19 mouse cellular contexts compared by ENCODE assay signal in the genomic region with DNA sequence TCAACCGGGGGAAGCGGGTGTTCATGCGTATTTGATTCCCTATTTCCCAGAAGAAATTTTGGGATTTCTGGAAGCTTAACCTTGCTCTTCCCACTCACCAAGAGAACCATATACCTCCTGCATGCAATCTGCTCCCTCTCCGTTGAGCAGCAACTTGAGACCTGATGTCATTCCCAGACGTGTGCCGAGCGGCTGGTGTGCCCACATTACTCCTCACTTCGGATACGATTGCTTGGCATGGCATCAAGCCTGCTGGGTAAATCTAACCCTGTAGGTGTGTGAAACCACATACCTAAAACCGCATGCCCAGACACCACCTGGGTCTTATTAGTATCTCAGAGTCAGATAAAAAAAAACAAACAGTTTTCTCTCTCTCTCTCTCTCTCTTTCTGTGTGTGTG. TPM values are rescaled to one million over a fixed set of nuclear protein-coding genes. Genes with fewer than 3 reads are reported as not detected.
"Had no signal": no experiment of that assay in that cellular context is flagged by ENCODE, and none has a peak within 500 bp of the region (broad histone marks: within the 10 kb centered on the region; RNA-seq: fewer than 3 reads in every experiment).

No protein-coding gene starts in this region.

- H3K4me2 ChIP-seq: limb, embryonic 12.5 days; liver, embryonic 13.5 days; lung, embryonic 15.5 days; midbrain, embryonic 13.5 days had no signal

- H3K27me3 ChIP-seq: limb, embryonic 12.5 days; liver, embryonic 13.5 days; lung, embryonic 15.5 days; megakaryocyte, embryonic 14.5 days; midbrain, embryonic 13.5 days had no signal

- H3K36me3 ChIP-seq: limb, embryonic 12.5 days; liver, embryonic 13.5 days; lung, embryonic 15.5 days; midbrain, embryonic 13.5 days had no signal

- DNase-seq: kidney, adult 9 months; kidney, postnatal 36 days; liver; liver, embryonic 13.5 days; liver, postnatal 0 days; lung, postnatal 14 days; thymus, postnatal 4 days had no signal

- ATAC-seq: liver, postnatal 0 days; midbrain, embryonic 13.5 days had no signal

- H3K9ac ChIP-seq: limb, embryonic 12.5 days; liver, embryonic 13.5 days; liver, postnatal 0 days; lung, embryonic 15.5 days; midbrain, embryonic 13.5 days had no signal

- H3K9me3 ChIP-seq: limb, embryonic 12.5 days; liver, embryonic 13.5 days; lung, embryonic 15.5 days; midbrain, embryonic 13.5 days had no signal

- H3K4me3 ChIP-seq: limb, embryonic 12.5 days; liver, embryonic 13.5 days; lung, embryonic 15.5 days; megakaryocyte, embryonic 14.5 days; midbrain, embryonic 13.5 days had no signal

- H3K27ac ChIP-seq: kidney, postnatal 0 days; limb, embryonic 12.5 days; liver, embryonic 13.5 days; lung, embryonic 15.5 days; macrophage; midbrain, embryonic 13.5 days; stomach, postnatal 0 days had no signal

- H3K4me1 ChIP-seq: liver, embryonic 13.5 days; lung, embryonic 15.5 days; megakaryocyte, embryonic 14.5 days; midbrain, embryonic 13.5 days had no signal

RNA-seq across cellular contexts. Expression of a gene that starts 42.1 kb away (rescaled TPM):
- total RNA-seq: layer of hippocampus, adult 18-20 months; layer of hippocampus, postnatal 10 days; left cerebral cortex, postnatal 25 days; midbrain, postnatal 0 days had no signal
- polyA plus RNA-seq: kidney, postnatal 0 days; limb, embryonic 12.5 days; liver, embryonic 13.5 days; liver, postnatal 0 days; lung, embryonic 15.5 days; macrophage; midbrain, embryonic 13.5 days; midbrain, postnatal 0 days; neural tube, embryonic 14.5 days; stomach, postnatal 0 days had no signal
